Mouse (Mus musculus) heart, adult 8-10 months (tissue): ENCODE data around the gene Krtap4-9. TPM values are rescaled to one million over a fixed set of nuclear protein-coding genes. Genes with fewer than 3 reads are reported as not detected.
"Not testable (repeated sequence)": the region's sequence is repeated elsewhere in the genome, so short reads cannot be mapped to it uniquely, and the experiment has no call there.

Source experiments
- DNase-seq: peaks from one replicate; pipeline ENCODE4 v3.0.0; 2022; ENCODE audit warnings: low spot score
- total RNA-seq, 4 experiments: library from RNA; stranded (reverse); gene quantifications; 2 replicates each; pipeline ENCODE4 v1.2.4; 2022

The Krtap4-9 gene
- total RNA-seq, result not detected

DNA sequence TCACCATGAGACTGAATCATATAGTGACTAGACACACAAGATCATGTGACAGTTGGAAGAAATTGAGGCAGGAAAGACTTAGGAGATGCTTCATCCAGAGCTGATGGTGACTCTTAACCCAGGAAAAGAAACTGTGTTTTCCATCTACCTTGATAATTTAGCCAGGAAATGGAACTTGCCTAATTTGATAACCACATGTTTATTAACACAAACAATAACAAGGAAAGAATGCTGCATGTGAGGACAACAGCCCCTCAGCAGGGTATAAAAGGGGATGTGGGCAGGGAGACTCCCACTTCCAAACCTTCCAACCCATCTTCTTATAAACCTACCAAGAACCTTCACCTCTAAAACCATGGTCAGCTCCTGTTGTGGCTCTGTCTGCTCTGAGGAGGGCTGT, at the start of gene Krtap4-9:
TSS of gene Krtap4-9 (plus strand) at position 301 of the 400 bp plus-strand sequence.
- not testable (repeated sequence) for DNase-seq

- no peak for DNase-seq
Observed at GRCm38 (mm10) chr11:99743985-99744384, 41.0 kb upstream of the Krtap4-9 start.

- no peak for DNase-seq
Observed at GRCm38 (mm10) chr11:99758877-99759276, 26.1 kb upstream of the Krtap4-9 start.

- no peak for DNase-seq
Observed at GRCm38 (mm10) chr11:99768410-99768809, 16.6 kb upstream of the Krtap4-9 start.

DNA sequence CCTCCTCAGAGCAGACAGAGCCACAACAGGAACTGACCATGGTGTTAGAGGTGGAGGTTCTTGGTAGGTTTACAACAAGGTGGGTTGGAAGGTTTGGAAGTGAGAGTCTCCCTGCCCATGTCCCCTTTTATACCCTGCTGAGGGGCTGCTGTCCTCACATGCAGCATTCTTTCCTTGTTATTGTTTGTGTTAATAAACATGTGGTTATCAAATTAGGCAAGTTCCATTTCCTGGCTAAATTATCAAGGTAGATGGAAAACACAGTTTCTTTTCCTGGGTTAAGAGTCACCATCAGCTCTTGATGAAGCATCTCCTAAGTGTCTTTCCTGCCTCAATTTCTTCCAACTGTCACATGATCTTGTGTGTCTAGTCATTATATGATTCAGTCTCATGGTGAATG, 12.2 kb upstream of the Krtap4-9 start, which contains the start of gene Gm11595:
TSS of gene Gm11595 (minus strand) at position 101 of the 400 bp plus-strand sequence.
- DNase-seq, result not testable (repeated sequence)

- no peak for DNase-seq
Observed at GRCm38 (mm10) chr11:99778401-99778800, 6.6 kb upstream of the Krtap4-9 start.

GRCm38 (mm10) chr11:99780604-99781003, 4.4 kb upstream of the Krtap4-9 start, which contains the start of gene Krtap4-8:
Gene Krtap4-8, minus strand, starts transcription at chr11:99780704.
- DNase-seq, result no peak

DNA sequence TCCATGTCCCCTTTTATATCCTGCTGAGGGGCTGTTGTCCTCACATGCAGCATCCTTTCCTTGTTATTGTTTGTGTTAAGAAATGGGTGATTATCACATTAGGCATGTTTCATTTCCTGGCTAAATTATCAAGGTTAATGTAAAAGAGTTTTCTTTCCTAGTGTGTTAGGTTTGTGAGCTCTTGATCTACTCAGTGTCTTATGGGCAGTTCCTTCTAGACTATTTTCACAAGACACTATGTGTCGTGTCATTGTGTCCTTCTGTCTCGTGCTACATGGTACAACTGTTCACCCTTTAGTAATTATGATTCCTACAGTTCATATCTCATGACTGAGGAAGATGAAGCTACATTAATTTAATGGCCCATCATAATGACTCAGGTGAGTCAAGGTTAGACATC, 8.4 kb downstream of the Krtap4-9 start, which contains the start of gene Gm11596:
TSS of gene Gm11596 (minus strand) at position 101 of the 400 bp plus-strand sequence.
- no peak for DNase-seq

- DNase-seq, result not testable (repeated sequence)
Observed at GRCm38 (mm10) chr11:99798832-99799231, 13.8 kb downstream of the Krtap4-9 start, which contains the start of gene Gm11569. Gene Gm11569, minus strand, starts transcription at chr11:99798932.

- not testable (repeated sequence) for DNase-seq
Observed at GRCm38 (mm10) chr11:99804346-99804745, 19.3 kb downstream of the Krtap4-9 start, which contains the start of gene Gm11554. Gene Gm11554, minus strand, starts transcription at chr11:99804446.

DNA sequence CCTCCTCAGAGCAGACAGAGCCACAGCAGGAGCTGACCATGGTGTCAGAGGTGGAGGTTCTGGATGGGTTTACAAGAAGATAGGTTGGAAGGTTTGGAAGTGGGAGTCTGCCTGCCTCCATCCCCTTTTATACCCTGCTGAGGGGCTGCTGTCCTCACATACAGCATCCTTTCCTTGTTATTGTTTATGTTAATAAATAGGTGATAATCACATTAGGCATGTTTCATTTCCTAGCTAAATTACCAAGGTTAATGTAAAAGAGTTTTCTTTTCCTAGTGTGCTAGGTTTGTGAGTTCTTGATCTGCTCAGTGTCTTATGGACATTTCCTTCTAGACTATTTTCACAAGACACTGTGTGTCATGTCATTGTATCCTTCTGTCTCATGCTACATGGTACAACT, 24.8 kb downstream of the Krtap4-9 start, which contains the start of gene Krtap4-13:
TSS of gene Krtap4-13 (minus strand) at position 101 of the 400 bp plus-strand sequence.
- not testable (repeated sequence) for DNase-seq

DNA sequence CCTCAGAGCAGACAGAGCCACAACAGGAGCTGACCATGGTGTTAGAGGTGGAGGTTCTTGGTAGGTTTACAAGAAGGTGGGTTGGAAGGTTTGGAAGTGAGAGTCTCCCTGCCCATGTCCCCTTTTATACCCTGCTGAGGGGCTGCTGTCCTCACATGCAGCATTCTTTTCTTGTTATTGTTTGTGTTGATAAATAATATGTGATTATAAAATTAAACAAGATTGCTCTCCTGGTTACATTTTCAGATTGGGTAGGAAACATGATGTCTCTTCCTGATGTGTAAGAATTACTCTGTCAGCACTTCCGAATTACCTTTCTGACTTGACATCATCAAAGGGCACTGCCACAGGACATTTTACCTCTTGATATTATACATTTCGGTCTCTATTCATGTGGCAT, 30.6 kb downstream of the Krtap4-9 start, which contains the start of gene Gm11564:
TSS of gene Gm11564 (minus strand) at position 101 of the 400 bp plus-strand sequence.
- not testable (repeated sequence) for DNase-seq

Other genes with a start within 250 kb of the Krtap4-9 start
- not detected for gene Krt40, start 242.0 kb upstream of the Krtap4-9 start, total RNA-seq
- gene Krtap3-3, start 234.3 kb upstream of the Krtap4-9 start, total RNA-seq, result not detected
- not detected for gene Krtap3-2, start 228.3 kb upstream of the Krtap4-9 start, total RNA-seq
- gene Gm11939, start 225.7 kb upstream of the Krtap4-9 start, total RNA-seq, result not detected
- gene Krtap3-1, start 218.6 kb upstream of the Krtap4-9 start, total RNA-seq, result not detected
- gene Krtap1-5, start 204.2 kb upstream of the Krtap4-9 start, total RNA-seq, result not detected
- gene Krtap1-4, start 201.5 kb upstream of the Krtap4-9 start, total RNA-seq, result not detected
- gene Krtap1-3, start 193.9 kb upstream of the Krtap4-9 start, total RNA-seq, result not detected
- gene Krtap9-3, start 187.1 kb upstream of the Krtap4-9 start, total RNA-seq, result not detected
- gene Gm11938, start 181.9 kb upstream of the Krtap4-9 start, total RNA-seq, result not detected
- gene Gm11937, start 175.0 kb upstream of the Krtap4-9 start, total RNA-seq, result not detected
- not detected for gene Krtap2-4, start 170.4 kb upstream of the Krtap4-9 start, total RNA-seq
- gene Gm11562, start 164.8 kb upstream of the Krtap4-9 start, total RNA-seq, result not detected
- not detected for gene Krtap4-1, start 157.0 kb upstream of the Krtap4-9 start, total RNA-seq
- gene Krtap4-2, start 150.1 kb upstream of the Krtap4-9 start, total RNA-seq, result not detected
- not detected for gene Krtap4-7, start 141.1 kb upstream of the Krtap4-9 start, total RNA-seq
- not detected for gene Gm11555, start 135.0 kb upstream of the Krtap4-9 start, total RNA-seq
- gene Gm11563, start 126.2 kb upstream of the Krtap4-9 start, total RNA-seq, result not detected
- gene Krtap4-6, start 119.2 kb upstream of the Krtap4-9 start, total RNA-seq, result not detected
- gene Gm14190, start 94.5 kb upstream of the Krtap4-9 start, total RNA-seq, result not detected
- not detected for gene Gm14180, start 50.9 kb upstream of the Krtap4-9 start, total RNA-seq
- gene Gm11595, start 12.3 kb upstream of the Krtap4-9 start, total RNA-seq, result not detected
- gene Krtap4-8, start 4.5 kb upstream of the Krtap4-9 start, total RNA-seq, result not detected
- gene Gm11596, start 8.3 kb downstream of the Krtap4-9 start, total RNA-seq, result not detected
- not detected for gene Gm11569, start 13.7 kb downstream of the Krtap4-9 start, total RNA-seq
- gene Gm11554, start 19.2 kb downstream of the Krtap4-9 start, total RNA-seq, result not detected
- not detected for gene Krtap4-13, start 24.7 kb downstream of the Krtap4-9 start, total RNA-seq
- gene Gm11564, start 30.5 kb downstream of the Krtap4-9 start, total RNA-seq, result not detected
- gene 2300003K06Rik, start 52.9 kb downstream of the Krtap4-9 start, total RNA-seq, result not detected
- gene Krtap4-16, start 66.4 kb downstream of the Krtap4-9 start, total RNA-seq, result not detected
- gene Gm11568, start 72.7 kb downstream of the Krtap4-9 start, total RNA-seq, result not detected
- gene Gm11559, start 79.3 kb downstream of the Krtap4-9 start, total RNA-seq, result not detected
- gene Krtap9-1, start 88.2 kb downstream of the Krtap4-9 start, total RNA-seq, result not detected
- not detected for gene Gm11567, start 94.0 kb downstream of the Krtap4-9 start, total RNA-seq
- gene Krtap31-1, start 122.7 kb downstream of the Krtap4-9 start, total RNA-seq, result not detected
- not detected for gene Gm11565, start 129.6 kb downstream of the Krtap4-9 start, total RNA-seq
- not detected for gene Krtap31-2, start 151.1 kb downstream of the Krtap4-9 start, total RNA-seq
- gene Krtap9-5, start 163.3 kb downstream of the Krtap4-9 start, total RNA-seq, result not detected
- gene Krtap29-1, start 193.9 kb downstream of the Krtap4-9 start, total RNA-seq, result not detected
- gene Krtap16-1, start 201.4 kb downstream of the Krtap4-9 start, total RNA-seq, result not detected
- not detected for gene Krtap17-1, start 208.8 kb downstream of the Krtap4-9 start, total RNA-seq
- not detected for gene Krt33a, start 231.0 kb downstream of the Krtap4-9 start, total RNA-seq
- not detected for gene Krt33b, start 244.7 kb downstream of the Krtap4-9 start, total RNA-seq